Mouse (Mus musculus) testis, adult 2 months (tissue): ENCODE measurements around the gene Thsd7b. TPM values are rescaled to one million over a fixed set of nuclear protein-coding genes. Genes with fewer than 3 reads are reported as not detected.
"Not testable (repeated sequence)": the region's sequence is repeated elsewhere in the genome, so short reads cannot be mapped to it uniquely, and the experiment has no call there.

ENCODE experiments used
- H3K27ac ChIP-seq: fragments of 200-500 bp; 2 replicates; pipeline ENCODE4 v1.5.1; 2012; ENCODE audit warnings: low read depth, low read length; ENCODE audit not compliant: control insufficient read depth, insufficient read depth
- H3K27me3 ChIP-seq: fragments of 200-500 bp; 2 replicates; pipeline ENCODE4 v1.6.1; 2012; ENCODE audit warnings: mild to moderate bottlenecking, low read length, moderate library complexity; ENCODE audit not compliant: control insufficient read depth, insufficient read depth
- H3K36me3 ChIP-seq: fragments of 200-500 bp; 2 replicates; pipeline ENCODE4 v1.6.1; 2012; ENCODE audit warnings: mild to moderate bottlenecking, low read length; ENCODE audit not compliant: control insufficient read depth, insufficient read depth
- H3K4me1 ChIP-seq: fragments of 200-500 bp; 2 replicates; pipeline ENCODE4 v1.6.1; 2012; ENCODE audit warnings: low read length; ENCODE audit not compliant: control insufficient read depth, insufficient read depth
- H3K4me3 ChIP-seq: fragments of 200-500 bp; 2 replicates; pipeline ENCODE4 v1.5.1; 2012; ENCODE audit warnings: low read depth, mild to moderate bottlenecking, low read length, moderate library complexity, mixed read lengths; ENCODE audit not compliant: control insufficient read depth
- CTCF ChIP-seq: fragments of 200-500 bp; IDR thresholded peaks from 2 replicates; pipeline ENCODE4 v1.5.1; 2012; ENCODE audit warnings: low read depth, mild to moderate bottlenecking, inconsistent platforms, low read length, moderate library complexity; ENCODE audit not compliant: control insufficient read depth, insufficient read depth, insufficient replicate concordance
- POLR2A ChIP-seq: fragments of 200-500 bp; IDR thresholded peaks from 2 replicates; pipeline ENCODE4 v1.6.1; 2012; ENCODE audit warnings: low read depth, mild to moderate bottlenecking, inconsistent platforms, low read length, moderate library complexity; ENCODE audit not compliant: control insufficient read depth
- polyA plus RNA-seq: library from polyadenylated mRNA; depleted of rRNA; stranded (reverse); fragments of >200 nt; gene quantifications from 2 replicates; pipeline ENCODE4 v1.2.3, GENCODE M21; 2012

Gene Thsd7b
- polyA plus RNA-seq, 1 experiment = 9.7 TPM

GRCm38 (mm10) chr1:129917568-129917967 is 644.5 kb downstream of the Thsd7b start:
- no peaks in the 10 kb centered on the region for H3K36me3 ChIP-seq
- no peaks in the 10 kb centered on the region for H3K27me3 ChIP-seq
- H3K27ac ChIP-seq = no peak overlapping the region
- H3K4me3 ChIP-seq = no peak overlapping the region
- TF ChIP-seq CTCF = no peak
- TF ChIP-seq POLR2A = no peak
- no peaks in the 10 kb centered on the region for H3K4me1 ChIP-seq

GRCm38 (mm10) chr1:129919385-129919784 is 646.3 kb downstream of the Thsd7b start:
- Histone ChIP-seq H3K4me3 (no peak overlapping the region), H3K27me3 (no peaks in the 10 kb centered on the region), H3K27ac (no peak overlapping the region), H3K4me1 (no peaks in the 10 kb centered on the region), H3K36me3 (no peaks in the 10 kb centered on the region)
- TF ChIP-seq CTCF = no peak
- no peak for TF ChIP-seq POLR2A

GRCm38 (mm10) chr1:129931003-129931402 is 657.9 kb downstream of the Thsd7b start:
- Histone ChIP-seq H3K36me3 (no peaks in the 10 kb centered on the region), H3K4me3 (no peak overlapping the region), H3K27me3 (no peaks in the 10 kb centered on the region), H3K4me1 (no peaks in the 10 kb centered on the region), H3K27ac (no peak overlapping the region)
- no peak for TF ChIP-seq CTCF
- TF ChIP-seq POLR2A = no peak

DNA sequence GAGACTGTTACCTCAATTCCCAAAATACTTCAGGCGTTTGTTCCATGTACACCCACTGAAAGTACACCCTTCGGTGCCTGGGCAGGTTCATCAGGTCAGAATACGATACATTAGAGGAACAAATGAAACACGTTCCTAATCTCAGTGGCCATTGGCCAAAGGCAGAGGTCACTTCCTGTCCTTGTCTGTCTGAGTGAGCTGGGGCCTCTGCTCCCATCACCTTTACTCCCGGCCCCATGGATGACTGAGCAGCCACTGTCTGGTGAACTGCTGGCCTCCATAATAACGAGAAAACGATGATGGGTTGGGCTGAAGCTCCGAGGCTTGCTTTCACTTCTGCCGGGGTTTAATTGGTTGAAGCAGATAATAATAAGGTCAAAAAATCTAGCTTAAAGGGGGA is 670.0 kb downstream of the Thsd7b start:
- TF ChIP-seq POLR2A (no peak), CTCF (no peak)
- Histone ChIP-seq H3K36me3 (no peaks in the 10 kb centered on the region), H3K27ac (no peak overlapping the region), H3K27me3 (no peaks in the 10 kb centered on the region), H3K4me1 (no peaks in the 10 kb centered on the region), H3K4me3 (no peak overlapping the region)

DNA sequence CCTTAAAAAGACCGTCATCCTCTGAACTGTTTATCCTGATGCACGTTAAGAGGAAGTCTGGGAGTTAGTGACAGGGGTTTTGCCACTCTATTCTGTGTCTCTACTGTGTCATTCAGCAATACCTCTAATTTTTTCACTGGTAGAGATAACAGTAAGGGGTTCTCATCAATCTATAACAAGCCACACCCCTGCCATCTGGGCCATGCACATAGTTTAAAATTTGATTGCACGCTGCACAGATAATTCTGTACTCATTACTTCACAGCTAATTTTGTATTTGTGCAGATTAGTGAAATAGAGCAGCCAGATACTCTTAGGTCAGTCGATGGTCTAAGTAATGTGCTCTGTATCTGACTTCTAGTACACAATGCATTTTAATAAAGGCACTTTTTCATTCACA is 673.9 kb downstream of the Thsd7b start:
- Histone ChIP-seq H3K4me3 (no peak overlapping the region), H3K4me1 (no peaks in the 10 kb centered on the region), H3K36me3 (no peaks in the 10 kb centered on the region), H3K27me3 (no peaks in the 10 kb centered on the region), H3K27ac (no peak overlapping the region)
- TF ChIP-seq CTCF (no peak), POLR2A (no peak)

DNA sequence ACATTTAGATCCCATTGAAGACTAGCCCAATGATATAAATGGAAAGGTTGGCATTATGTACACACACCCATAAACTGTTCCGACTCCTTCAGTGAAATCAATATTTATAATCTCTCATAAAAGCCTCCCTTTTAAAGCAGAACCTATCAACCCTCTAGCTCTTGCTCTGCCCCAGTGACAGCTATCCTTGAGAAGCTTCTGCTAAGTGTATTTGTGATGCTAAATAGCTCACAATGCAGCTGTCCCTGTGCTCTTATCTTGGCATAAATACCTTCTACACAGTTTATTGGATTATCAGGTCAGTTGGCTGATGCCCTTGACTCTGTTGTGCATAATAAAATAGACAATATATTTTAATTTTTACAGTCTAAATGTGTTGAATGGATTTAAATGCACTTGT is 682.4 kb downstream of the Thsd7b start:
- Histone ChIP-seq H3K4me3 (no peak overlapping the region), H3K36me3 (no peaks in the 10 kb centered on the region), H3K4me1 (peaks cover 5% of the 10 kb centered on the region; the same call in 1 of the 2 replicates), H3K27me3 (no peaks in the 10 kb centered on the region), H3K27ac (no peak overlapping the region)
- TF ChIP-seq CTCF = no peak
- no peak for TF ChIP-seq POLR2A

DNA sequence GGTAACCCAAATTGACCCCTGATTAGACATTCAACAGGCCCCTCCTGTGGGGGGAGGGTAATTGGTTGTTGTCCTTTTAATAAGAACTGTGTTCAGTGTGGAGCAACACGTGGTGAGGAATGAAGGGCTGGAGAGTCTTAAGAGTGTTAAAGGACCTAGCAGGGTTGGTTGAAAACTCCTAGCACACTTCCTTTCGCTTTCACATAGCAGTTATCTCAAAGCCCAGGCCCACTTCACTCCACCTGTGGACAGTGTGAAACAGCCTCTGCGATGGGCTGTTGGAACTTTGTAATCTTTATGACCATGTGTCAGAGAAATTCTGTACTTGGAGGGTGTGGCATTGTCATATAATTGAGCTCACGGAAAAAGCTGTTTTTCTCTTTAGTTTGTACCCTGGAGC is 683.5 kb downstream of the Thsd7b start:
- Histone ChIP-seq H3K36me3 (no peaks in the 10 kb centered on the region), H3K4me3 (no peak overlapping the region), H3K4me1 (peaks cover 5% of the 10 kb centered on the region; the same call in 1 of the 2 replicates), H3K27me3 (no peaks in the 10 kb centered on the region), H3K27ac (no peak overlapping the region)
- TF ChIP-seq CTCF = no peak
- no peak for TF ChIP-seq POLR2A

- H3K27me3 ChIP-seq, H3K36me3 ChIP-seq, H3K4me1 ChIP-seq: not testable (repeated sequence)
- peak overlapping the region; percentile 79 for H3K4me3 ChIP-seq
- H3K27ac ChIP-seq = peak overlapping the region; percentile 36
These were observed 686.2 kb downstream of the Thsd7b start for GRCm38 (mm10) chr1:129959352-129959751.
